Mouse (Mus musculus): ENCODE data around the gene Slc2a12.

Gene Slc2a12

DNA sequence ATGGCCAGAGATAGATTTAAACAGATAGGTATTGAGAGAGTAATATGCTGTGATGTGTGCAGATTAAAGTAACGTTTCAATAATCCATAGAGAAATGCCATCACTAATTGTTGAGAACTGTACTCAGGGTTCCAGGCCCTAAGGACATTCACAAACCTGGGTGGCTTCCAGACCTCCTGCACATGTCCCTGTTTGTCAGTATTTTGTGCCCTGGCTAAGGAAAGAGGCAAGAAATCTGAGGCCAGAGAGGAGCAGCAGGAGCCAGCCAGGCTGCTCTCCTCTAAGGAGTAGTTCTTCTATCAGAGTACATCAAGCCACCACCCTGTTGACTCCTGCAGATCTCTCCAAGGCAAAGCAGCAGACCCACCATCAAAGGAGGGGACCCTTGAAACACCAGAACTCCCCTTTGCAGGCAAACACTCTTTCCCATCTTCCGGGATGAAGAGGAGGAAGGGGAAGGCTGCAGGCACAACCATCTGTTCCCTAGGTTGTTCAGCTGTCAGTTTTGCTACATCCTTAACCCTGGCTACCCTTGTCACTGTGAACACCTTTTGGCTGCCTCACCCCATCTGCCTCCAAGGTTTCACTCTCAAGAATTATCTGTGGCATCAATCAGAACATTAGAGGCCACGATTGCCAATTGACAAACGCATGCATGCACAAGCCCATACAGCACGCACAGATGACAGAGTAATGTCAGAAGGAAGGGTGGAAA lies 15.6 kb downstream of the Slc2a12 start:
- in situ Hi-C loops (cut with MboI, MseI): no loop called here

DNA sequence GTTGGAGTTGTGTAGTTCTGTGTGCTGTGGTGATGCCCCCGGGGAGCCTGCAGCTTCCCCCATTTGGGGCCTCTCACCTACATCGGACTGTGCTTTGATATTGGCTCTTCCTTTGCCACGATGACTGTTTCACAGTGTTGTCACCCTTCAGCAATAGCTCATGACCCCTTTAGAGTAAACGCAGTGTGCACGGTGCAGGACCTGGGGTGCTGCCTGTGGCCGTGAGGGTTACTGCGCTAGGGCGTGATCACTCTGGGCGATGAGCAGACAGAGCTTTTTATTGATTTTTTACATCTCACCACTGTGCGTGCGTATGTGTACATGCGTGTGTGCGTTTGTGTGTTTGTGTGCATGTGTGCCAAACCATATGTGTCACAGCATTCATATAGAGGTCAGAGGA lies 23.7 kb downstream of the Slc2a12 start:
- in situ Hi-C loops (cut with MboI, MseI): no loop called here

DNA sequence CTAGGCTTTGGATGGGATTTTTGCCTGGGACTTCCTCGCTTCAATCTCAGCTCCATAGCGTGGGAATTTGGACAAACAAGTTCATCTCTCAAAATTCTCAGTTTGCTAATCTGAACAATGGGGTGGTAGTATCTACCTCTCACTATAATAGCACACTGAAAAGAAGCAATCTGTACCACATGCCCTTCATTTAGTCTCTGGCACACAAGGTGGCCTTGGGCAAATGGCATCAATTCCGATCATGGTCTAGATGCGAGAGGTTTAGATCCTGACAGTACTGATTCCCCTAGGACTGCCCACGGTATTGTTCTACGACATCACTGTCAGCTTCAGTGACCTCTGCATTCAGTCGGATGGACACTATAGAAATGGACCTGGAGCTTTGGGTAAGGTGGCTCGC lies 29.4 kb downstream of the Slc2a12 start:
- in situ Hi-C loops (cut with MboI, MseI): no loop called here

- in situ Hi-C loops (cut with MboI, MseI): no loop called here
These were observed 31.2 kb downstream of the Slc2a12 start for GRCm38 (mm10) chr10:22675848-22676630.

GRCm38 (mm10) chr10:22696236-22696635 lies 51.4 kb downstream of the Slc2a12 start:
- in situ Hi-C loops (cut with MboI, MseI): no loop called here

GRCm38 (mm10) chr10:22696864-22697263 lies 52.1 kb downstream of the Slc2a12 start:
- in situ Hi-C loops (cut with MboI, MseI): no loop called here

DNA sequence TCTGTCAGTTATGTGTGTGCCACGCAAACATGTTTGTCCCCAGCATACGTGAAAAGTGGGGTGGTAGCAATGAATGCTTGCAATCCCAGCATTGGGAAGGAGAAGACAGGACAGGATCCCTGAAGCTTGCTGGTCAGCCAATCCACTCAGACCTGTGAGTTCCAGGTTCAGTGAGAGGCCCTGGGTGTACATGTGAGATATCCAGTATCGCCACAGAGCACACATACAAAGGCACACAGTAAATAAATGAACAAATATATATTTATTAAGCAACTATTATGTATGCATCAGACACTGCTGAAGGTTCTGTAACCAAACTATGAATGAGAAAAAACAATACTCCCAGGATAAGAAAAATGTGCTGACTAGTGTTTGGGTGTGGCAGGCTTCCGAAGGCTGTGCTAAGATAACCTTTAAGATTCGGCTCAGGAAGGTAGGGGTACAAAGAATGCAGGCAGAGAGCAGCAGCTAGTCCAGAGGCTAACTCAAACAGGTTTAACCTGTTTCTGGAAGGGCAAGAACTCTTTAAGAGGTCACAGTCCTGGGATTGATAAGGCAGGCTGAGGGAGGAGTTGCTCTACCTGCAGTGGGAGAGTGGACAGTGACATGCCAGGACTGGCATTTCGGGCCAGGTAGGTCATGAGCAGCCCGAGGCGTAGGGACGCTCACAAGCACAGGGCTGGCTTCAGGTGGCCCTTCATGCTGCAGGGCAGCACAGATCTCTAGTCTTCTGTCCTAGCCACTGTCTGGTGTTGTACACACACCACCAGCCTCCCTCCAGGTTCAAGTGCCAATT lies 53.5 kb downstream of the Slc2a12 start:
- in situ Hi-C loops (cut with MboI, MseI): no loop called here

GRCm38 (mm10) chr10:22699487-22700335 lies 54.9 kb downstream of the Slc2a12 start:
- in situ Hi-C loops (cut with MboI, MseI): no loop called here

GRCm38 (mm10) chr10:22700773-22701172 lies 56.0 kb downstream of the Slc2a12 start:
- in situ Hi-C loops (cut with MboI, MseI): no loop called here

GRCm38 (mm10) chr10:22701485-22702315 lies 56.9 kb downstream of the Slc2a12 start:
- in situ Hi-C loops (cut with MboI, MseI): no loop called here

DNA sequence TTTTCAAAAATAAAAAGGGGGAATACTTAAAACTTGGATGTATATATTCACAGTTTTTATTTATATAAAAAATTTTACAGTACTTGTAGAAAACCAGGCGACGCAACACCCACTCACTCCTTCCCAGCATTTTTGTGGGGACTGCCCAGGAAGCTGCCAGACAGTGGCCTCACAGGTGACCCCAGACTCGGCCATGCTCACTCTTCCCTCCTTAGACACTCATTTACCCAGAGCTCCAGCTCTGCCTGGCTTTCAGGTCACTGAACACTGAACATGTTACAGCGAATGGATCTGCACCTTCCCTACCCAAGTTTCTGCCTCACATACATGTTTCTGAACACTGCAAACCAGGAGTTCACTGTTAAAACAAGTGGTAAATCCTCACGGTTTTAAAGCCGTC lies 59.0 kb downstream of the Slc2a12 start:
- in situ Hi-C loops (cut with MboI, MseI): no loop called here

DNA sequence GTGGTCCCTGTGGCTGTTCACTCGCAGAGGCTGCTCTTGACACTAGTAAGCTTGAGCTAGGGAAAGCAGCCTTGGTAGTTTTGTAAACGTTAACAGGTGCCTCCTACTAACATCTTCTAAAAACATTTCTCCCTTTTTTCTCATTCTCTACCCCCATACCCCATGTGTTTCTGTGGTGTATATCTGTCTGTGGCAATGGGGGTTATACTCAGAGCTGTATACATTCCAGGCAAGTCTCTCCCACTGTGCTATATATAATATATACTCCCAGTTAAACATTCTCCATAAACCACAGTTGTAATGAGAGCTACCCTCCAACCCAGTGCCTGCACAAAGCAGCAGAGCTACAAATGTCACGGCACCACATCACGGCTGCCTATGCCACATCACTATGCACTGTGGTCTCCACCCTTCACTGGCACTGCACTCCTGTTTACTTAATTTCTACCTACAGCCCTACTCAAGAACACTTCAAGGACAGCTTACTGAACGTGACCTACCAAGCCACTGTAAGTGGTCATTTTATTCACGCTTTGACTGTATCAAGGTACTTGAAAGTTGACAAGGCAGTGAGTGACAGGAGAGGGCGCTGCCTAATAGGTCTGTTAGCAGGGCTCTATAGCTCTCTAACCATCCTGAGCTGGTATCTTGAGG lies 63.5 kb downstream of the Slc2a12 start:
- in situ Hi-C loops (cut with MboI, MseI): no loop called here

DNA sequence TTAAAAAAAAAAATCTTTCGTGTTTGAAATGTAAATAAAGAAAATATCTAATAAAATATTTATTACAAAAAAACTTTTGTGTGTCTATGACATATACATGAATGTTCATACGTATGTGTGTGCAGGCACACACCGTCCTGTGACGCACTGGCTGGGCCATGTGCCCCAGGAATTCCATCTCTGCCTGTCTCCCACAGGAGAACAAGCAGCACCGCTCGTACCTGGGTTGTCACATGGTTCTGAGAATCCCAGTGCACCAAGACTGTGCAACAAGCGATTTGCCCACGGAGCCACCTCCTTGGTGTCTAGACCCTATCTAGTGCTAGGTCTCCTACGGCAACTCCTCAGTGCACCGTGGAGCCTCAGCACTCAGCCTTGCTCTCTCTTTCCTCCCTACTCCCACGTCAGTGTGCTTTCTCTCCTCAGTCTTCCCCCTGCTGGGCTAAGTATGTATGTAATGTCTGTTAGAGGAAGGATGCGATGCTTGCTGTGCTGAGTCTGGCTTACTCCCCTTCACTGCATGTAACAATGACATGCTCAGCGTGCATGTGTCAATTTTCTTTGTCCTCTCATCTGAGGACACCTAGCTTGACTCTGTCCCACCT lies 65.5 kb downstream of the Slc2a12 start:
- in situ Hi-C loops (cut with MboI, MseI): no loop called here

GRCm38 (mm10) chr10:22712955-22713354 lies 68.1 kb downstream of the Slc2a12 start:
- in situ Hi-C loops (cut with MboI, MseI): no loop called here

DNA sequence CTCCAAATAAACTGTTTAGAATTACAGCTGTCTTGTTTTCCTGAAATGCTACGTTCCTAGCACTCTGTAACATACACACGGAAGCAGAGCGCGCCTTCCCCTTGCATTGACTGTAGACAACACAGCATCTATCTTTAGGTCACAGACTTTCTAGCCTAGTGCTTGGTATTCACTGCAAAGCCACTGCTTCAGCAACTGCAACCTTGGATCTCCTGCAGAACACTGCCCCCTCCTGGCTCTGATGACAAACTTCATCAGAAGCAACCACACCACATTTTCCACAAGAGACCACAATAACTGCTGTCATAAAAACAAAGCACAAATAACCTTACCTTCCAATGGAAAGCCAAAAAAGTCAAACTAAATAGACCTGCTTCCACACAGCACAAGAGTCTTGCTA lies 69.7 kb downstream of the Slc2a12 start:
- in situ Hi-C loops (cut with MboI, MseI): no loop called here

- in situ Hi-C loops (cut with MboI, MseI): no loop called here
These were observed 73.7 kb downstream of the Slc2a12 start for GRCm38 (mm10) chr10:22718475-22718874.

- in situ Hi-C loops (cut with MboI, MseI): no loop called here
These were observed 76.1 kb downstream of the Slc2a12 start for GRCm38 (mm10) chr10:22720781-22721529.

DNA sequence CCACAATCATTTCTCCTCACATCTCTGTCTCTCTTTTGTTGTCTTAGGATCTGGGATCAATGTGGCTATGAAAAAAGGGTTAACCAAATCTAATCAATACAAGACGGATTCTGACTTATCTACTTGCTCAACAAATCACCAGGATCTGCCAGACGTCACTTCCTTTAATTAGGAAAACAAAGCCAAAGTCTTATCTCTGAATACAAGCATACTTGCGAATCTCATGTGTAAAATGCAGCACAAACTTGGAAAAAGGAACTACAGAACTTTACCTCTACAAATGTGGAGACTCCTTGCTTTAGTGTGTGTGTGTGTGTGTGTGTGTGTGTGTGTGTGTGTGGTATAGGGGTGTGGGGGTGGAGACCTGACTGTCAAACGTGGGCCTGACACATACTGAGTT lies 80.4 kb downstream of the Slc2a12 start:
- in situ Hi-C loops (cut with MboI, MseI): no loop called here

GRCm38 (mm10) chr10:22726295-22726694 lies 81.5 kb downstream of the Slc2a12 start:
- in situ Hi-C loops (cut with MboI, MseI): no loop called here
